Mouse (Mus musculus) heart, embryonic 10.5 days (tissue): ENCODE data around the gene Fahd2a. TPM values are rescaled to one million over a fixed set of nuclear protein-coding genes. Genes with fewer than 3 reads are reported as not detected.

Experiments used
- DNase-seq: peaks from one replicate; pipeline ENCODE4 v3.0.0-alpha.2; 2017; ENCODE audit warnings: low spot score
- H3K27ac ChIP-seq: fragments of 300-500 bp; sonication (generic); 2 replicates; pipeline ENCODE4 v1.5.1; 2016; ENCODE audit warnings: mild to moderate bottlenecking
- H3K27me3 ChIP-seq: fragments of 300-500 bp; sonication (generic); 2 replicates; pipeline ENCODE4 v1.6.1; 2016; ENCODE audit warnings: mild to moderate bottlenecking; ENCODE audit not compliant: poor library complexity, insufficient read depth, severe bottlenecking
- H3K36me3 ChIP-seq: fragments of 300-500 bp; sonication (generic); 2 replicates; pipeline ENCODE4 v1.6.1; 2016; ENCODE audit warnings: mild to moderate bottlenecking, moderate library complexity
- H3K4me1 ChIP-seq: fragments of 300-500 bp; sonication (generic); 2 replicates; pipeline ENCODE4 v1.6.1; 2016; ENCODE audit warnings: mild to moderate bottlenecking
- H3K4me3 ChIP-seq: fragments of 300-500 bp; sonication (generic); 2 replicates; pipeline ENCODE4 v1.5.1; 2016; ENCODE audit warnings: mild to moderate bottlenecking, moderate library complexity
- H3K9me3 ChIP-seq: fragments of 300-500 bp; sonication (generic); 2 replicates; pipeline ENCODE4 v1.6.1; 2016; ENCODE audit warnings: mild to moderate bottlenecking, moderate library complexity
- WGBS: fragments of 180-500 bp; shearing (Covaris S2); methylation state at CpG from one replicate; pipeline ENCODE4 v1.1.7; 2016; 5-methylcytosine and 5-hydroxymethylcytosine counted together
- polyA plus RNA-seq: library from polyadenylated mRNA; unstranded; fragments of >200 nt; fragmentation: Nextera tagmentation; extraction: Ambion mirVana; gene quantifications from 2 replicates; pipeline ENCODE4 v1.2.1, GENCODE M21; 2016

Gene Fahd2a
- polyA plus RNA-seq, 1 experiment from 2014 or later = 24.5 TPM

DNA sequence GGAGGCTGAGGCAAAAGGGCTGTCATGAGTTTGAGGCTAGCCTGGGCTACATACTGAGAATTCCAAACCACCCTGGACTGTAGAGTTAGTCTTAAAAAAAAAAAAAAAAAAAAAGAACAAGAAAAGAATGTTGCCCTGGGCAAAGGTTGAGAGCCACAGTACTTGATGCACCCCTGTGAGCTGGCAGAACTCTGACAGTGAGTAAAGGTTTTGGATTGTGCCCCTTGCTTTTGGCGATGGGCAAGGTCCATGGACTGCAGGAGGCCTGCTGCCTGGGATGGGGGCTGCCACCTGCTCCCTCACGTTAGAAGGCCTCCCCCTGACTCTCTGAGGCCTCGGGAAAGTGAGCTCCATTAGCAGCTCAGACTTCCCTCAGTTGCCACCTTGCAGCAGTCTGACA lies 27.7 kb downstream of the Fahd2a start:
- Histone ChIP-seq H3K9me3 (no peaks in the 10 kb centered on the region), H3K27me3 (no peaks in the 10 kb centered on the region), H3K36me3 (no peaks in the 10 kb centered on the region), H3K4me1 (peaks cover 31% of the 10 kb centered on the region), H3K4me3 (no peak overlapping the region), H3K27ac (no peak overlapping the region)
- WGBS = 47% methylated on average over 3 of the region's 3 CpGs
- no peak for DNase-seq

DNA sequence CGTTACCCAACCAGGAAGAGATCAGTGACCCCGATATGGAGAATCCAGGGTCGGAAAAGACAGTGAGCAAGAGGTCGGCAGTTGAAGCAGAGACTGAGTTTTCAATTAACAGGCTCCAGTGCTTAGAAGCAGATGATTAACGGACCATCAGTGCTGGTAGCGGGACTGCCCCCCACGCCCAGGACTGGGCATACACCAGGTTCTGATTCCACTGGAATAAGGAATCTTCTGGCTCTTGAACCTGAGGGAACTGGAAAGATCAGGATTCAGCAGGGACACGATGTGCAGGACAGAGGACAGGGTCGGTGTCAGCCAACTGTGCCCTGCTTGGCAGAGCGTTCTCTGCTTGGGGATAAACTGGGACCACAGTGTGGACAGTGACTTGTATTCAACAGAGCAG lies 28.6 kb downstream of the Fahd2a start:
- 67% methylated on average over 10 of the region's 10 CpGs for WGBS
- DNase-seq = no peak
- Histone ChIP-seq H3K36me3 (no peaks in the 10 kb centered on the region), H3K9me3 (no peaks in the 10 kb centered on the region), H3K4me1 (peaks cover 40% of the 10 kb centered on the region), H3K4me3 (no peak overlapping the region), H3K27ac (no peak overlapping the region), H3K27me3 (no peaks in the 10 kb centered on the region)

DNA sequence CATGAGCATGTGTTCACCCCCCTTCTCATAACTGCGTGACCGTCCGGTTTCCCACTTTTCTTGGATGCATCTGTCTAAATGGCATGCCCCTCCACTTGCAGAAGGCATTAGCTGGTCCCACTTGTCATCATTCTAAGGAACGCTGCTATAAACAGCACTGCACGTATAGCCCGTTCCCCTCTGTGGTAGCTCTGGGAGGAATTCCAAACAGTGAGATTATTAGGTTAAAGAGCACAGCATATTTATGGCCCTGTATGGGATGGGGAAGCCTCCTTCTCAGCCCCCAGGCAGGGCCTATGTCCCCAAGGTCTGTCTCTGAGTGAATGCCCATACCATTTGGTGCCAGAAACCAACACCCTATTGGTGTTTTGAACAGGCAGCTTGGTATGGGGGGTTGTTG lies 33.2 kb downstream of the Fahd2a start:
- H3K27ac ChIP-seq = 0 out of 2 replicates have a peak overlapping the region, but pooled peaks have one; percentile 17
- 76% methylated on average over 6 of the region's 6 CpGs for WGBS
- no peak overlapping the region for H3K4me3 ChIP-seq
- no peaks in the 10 kb centered on the region for H3K9me3 ChIP-seq
- peaks cover 25% of the 10 kb centered on the region for H3K4me1 ChIP-seq
- H3K36me3 ChIP-seq = no peaks in the 10 kb centered on the region
- no peak for DNase-seq
- H3K27me3 ChIP-seq = no peaks in the 10 kb centered on the region

- Histone ChIP-seq H3K4me1 (peaks cover 64% of the 10 kb centered on the region), H3K36me3 (no peaks in the 10 kb centered on the region), H3K9me3 (no peaks in the 10 kb centered on the region), H3K27me3 (no peaks in the 10 kb centered on the region), H3K27ac (no peak overlapping the region), H3K4me3 (no peak overlapping the region)
- no peak for DNase-seq
- WGBS = 89% methylated on average over 7 of the region's 7 CpGs
Observed at GRCm38 (mm10) chr2:127398738-127399137, 45.6 kb downstream of the Fahd2a start.

DNA sequence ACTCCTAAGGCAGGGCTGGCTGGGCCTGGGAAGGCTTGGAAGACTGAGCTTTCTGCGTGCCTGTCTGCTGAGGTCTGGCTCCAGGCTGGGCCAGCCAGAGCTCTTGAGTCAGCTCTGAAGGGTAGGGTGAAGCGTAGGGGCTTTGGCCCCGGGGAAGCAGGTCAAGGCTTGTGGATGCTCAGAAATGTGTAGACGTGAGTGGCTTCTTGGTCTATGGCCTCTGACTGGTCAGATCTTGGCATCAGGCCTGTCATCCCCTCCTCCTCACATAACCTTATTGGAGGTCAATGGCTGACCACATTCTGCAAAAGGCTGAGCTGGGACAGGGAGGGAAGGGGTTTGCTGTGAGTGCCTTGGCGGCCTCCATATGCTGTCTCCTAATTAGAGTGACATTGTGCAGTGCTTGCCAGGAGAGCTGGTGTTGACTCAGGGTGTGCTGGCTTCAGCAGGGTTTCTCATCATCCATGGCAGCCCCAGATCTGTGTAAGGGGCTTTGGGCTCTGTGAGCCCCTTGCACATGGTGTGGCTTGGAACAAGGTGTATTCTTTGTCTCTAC lies 49.7 kb downstream of the Fahd2a start:
- Histone ChIP-seq H3K27ac (peak overlapping the region; percentile 37; the same call in 1 of the 2 replicates), H3K27me3 (no peaks in the 10 kb centered on the region), H3K4me3 (no peak overlapping the region), H3K4me1 (peaks cover 35% of the 10 kb centered on the region), H3K9me3 (no peaks in the 10 kb centered on the region), H3K36me3 (no peaks in the 10 kb centered on the region)
- DNase-seq = no peak
- 70% methylated on average over 5 of the region's 5 CpGs for WGBS

DNA sequence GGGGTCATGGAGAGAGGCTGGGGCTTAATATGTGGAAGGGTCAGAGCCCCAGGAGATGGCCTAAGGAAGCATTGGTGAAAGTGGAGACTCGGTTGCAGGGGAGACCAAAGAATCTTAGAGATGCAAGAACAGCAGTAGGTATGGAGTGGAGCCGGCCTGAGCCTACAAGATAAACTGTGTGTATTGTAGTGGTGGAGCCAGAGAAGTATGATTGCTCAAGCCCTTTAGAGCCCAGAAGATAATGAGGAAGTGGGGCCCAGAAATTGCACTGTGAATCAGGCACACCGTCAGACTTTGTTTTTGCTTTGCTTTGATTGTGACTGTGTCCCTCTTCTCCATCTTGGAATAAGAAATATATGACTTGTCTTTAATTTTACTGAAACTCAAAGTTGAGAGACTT lies 53.0 kb downstream of the Fahd2a start:
- Histone ChIP-seq H3K27me3 (peaks cover 4% of the 10 kb centered on the region; the same call in 1 of the 2 replicates), H3K36me3 (no peaks in the 10 kb centered on the region), H3K9me3 (no peaks in the 10 kb centered on the region), H3K4me1 (peaks cover 31% of the 10 kb centered on the region), H3K4me3 (no peak overlapping the region), H3K27ac (no peak overlapping the region)
- 34% methylated on average over 3 of the region's 3 CpGs for WGBS
- DNase-seq = no peak

DNA sequence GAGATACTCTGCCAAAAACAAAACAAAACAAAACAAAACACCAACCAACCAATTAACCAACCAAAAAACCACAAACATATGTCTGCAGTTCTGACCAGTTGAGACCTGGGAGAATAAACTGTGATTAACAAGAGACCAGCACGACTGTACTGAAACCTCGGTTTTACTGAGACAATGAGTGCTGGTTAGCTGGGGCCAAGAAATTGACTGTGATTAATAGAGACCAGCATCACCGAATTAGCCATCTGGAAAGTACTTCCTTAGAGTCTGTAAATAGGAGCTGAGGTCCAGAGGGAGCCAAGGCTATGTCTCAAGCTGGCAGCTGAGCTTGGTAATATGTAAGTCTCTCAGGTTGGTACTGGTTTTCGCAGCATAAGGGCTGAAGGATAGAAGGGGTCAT lies 53.5 kb downstream of the Fahd2a start:
- Histone ChIP-seq H3K36me3 (no peaks in the 10 kb centered on the region), H3K9me3 (no peaks in the 10 kb centered on the region), H3K27ac (no peak overlapping the region), H3K4me3 (no peak overlapping the region), H3K27me3 (peaks cover 4% of the 10 kb centered on the region; the same call in 1 of the 2 replicates), H3K4me1 (peaks cover 31% of the 10 kb centered on the region)
- 75% methylated on average over 4 of the region's 4 CpGs for WGBS
- DNase-seq = no peak

GRCm38 (mm10) chr2:127390352-127390751 lies 54.0 kb downstream of the Fahd2a start:
- H3K9me3 ChIP-seq = no peaks in the 10 kb centered on the region
- no peak for DNase-seq
- H3K4me1 ChIP-seq = peaks cover 30% of the 10 kb centered on the region
- no peak overlapping the region for H3K27ac ChIP-seq
- H3K27me3 ChIP-seq = peaks cover 4% of the 10 kb centered on the region; the same call in 1 of the 2 replicates
- WGBS = 61% methylated on average over 3 of the region's 3 CpGs
- H3K4me3 ChIP-seq = no peak overlapping the region
- no peaks in the 10 kb centered on the region for H3K36me3 ChIP-seq

- no peak overlapping the region for H3K4me3 ChIP-seq
- H3K4me1 ChIP-seq = peaks cover 15% of the 10 kb centered on the region
- H3K27me3 ChIP-seq = peaks cover 8% of the 10 kb centered on the region; the same call in 1 of the 2 replicates
- no peaks in the 10 kb centered on the region for H3K36me3 ChIP-seq
- WGBS = 71% methylated on average over 2 of the region's 2 CpGs
- no peak for DNase-seq
- H3K27ac ChIP-seq = 0 out of 2 replicates have a peak overlapping the region, but pooled peaks have one; percentile 22
- H3K9me3 ChIP-seq = no peaks in the 10 kb centered on the region
Observed at GRCm38 (mm10) chr2:127387521-127387920, 56.8 kb downstream of the Fahd2a start.

Other genes starting within 250 kb of the Fahd2a start
- 2.0 TPM in 2 replicates for gene 1810024B03Rik, start 236.3 kb downstream of the Fahd2a start, polyA plus RNA-seq
- 61.8 and 64.4 TPM in 2 replicates for gene Snrnp200, start 236.2 kb downstream of the Fahd2a start, polyA plus RNA-seq
- 58.3 and 61.1 TPM in 2 replicates for gene Ciao1, start 196.7 kb downstream of the Fahd2a start, polyA plus RNA-seq
- 22.1 and 23.1 TPM in 2 replicates for gene Tmem127, start 196.7 kb downstream of the Fahd2a start, polyA plus RNA-seq
- gene Stard7, start 174.3 kb downstream of the Fahd2a start, polyA plus RNA-seq = 97.1 and 110 TPM in 2 replicates
- 14.1 and 15.7 TPM in 2 replicates for gene Dusp2, start 108.4 kb downstream of the Fahd2a start, polyA plus RNA-seq
- 0.08 TPM in 1 of 2 replicates, not detected in the other for gene Astl, start 105.9 kb downstream of the Fahd2a start, polyA plus RNA-seq
- 9.2 and 10.1 TPM in 2 replicates for gene Adra2b, start 81.4 kb downstream of the Fahd2a start, polyA plus RNA-seq
- gene Gpat2, start 19.4 kb downstream of the Fahd2a start, polyA plus RNA-seq = 0.28 and 0.71 TPM in 2 replicates
- gene Kcnip3, start 77.5 kb upstream of the Fahd2a start, polyA plus RNA-seq = 1.7 and 2.1 TPM in 2 replicates
- gene Prom2, start 96.9 kb upstream of the Fahd2a start, polyA plus RNA-seq = 0.33 and 1.2 TPM in 2 replicates
- gene Zfp661, start 142.5 kb upstream of the Fahd2a start, polyA plus RNA-seq = 2.8 and 4.4 TPM in 2 replicates
- 155 and 156 TPM in 2 replicates for gene Mrps5, start 142.7 kb upstream of the Fahd2a start, polyA plus RNA-seq
- 1.7 and 1.8 TPM in 2 replicates for gene Mal, start 212.1 kb upstream of the Fahd2a start, polyA plus RNA-seq